Mouse (Mus musculus) hindbrain, embryonic 10.5 days (tissue): ENCODE data around the gene Adipor2. TPM values are rescaled to one million over a fixed set of nuclear protein-coding genes. Genes with fewer than 3 reads are reported as not detected.

Experiments used
- DNase-seq: peaks from one replicate; pipeline ENCODE4 v3.0.0-alpha.2; 2017; ENCODE audit warnings: low spot score
- H3K27ac ChIP-seq: fragments of 300-500 bp; sonication (generic); 2 replicates; pipeline ENCODE4 v1.5.1; 2016; ENCODE audit warnings: mild to moderate bottlenecking, moderate library complexity
- H3K27me3 ChIP-seq: fragments of 300-500 bp; sonication (generic); 2 replicates; pipeline ENCODE4 v1.6.1; 2016; ENCODE audit warnings: mild to moderate bottlenecking; ENCODE audit not compliant: poor library complexity, insufficient read depth, severe bottlenecking
- H3K36me3 ChIP-seq: fragments of 300-500 bp; sonication (generic); 2 replicates; pipeline ENCODE4 v1.6.1; 2016; ENCODE audit warnings: mild to moderate bottlenecking, moderate library complexity
- H3K4me1 ChIP-seq: fragments of 300-500 bp; sonication (generic); replicated peaks from 2 replicates; pipeline ENCODE4 v1.6.1; 2016; ENCODE audit warnings: mild to moderate bottlenecking
- H3K4me3 ChIP-seq: fragments of 300-500 bp; sonication (generic); 2 replicates; pipeline ENCODE4 v1.5.1; 2016; ENCODE audit warnings: mild to moderate bottlenecking, moderate library complexity
- H3K9me3 ChIP-seq: fragments of 300-500 bp; sonication (generic); 2 replicates; pipeline ENCODE4 v1.6.1; 2016; ENCODE audit warnings: mild to moderate bottlenecking, moderate library complexity
- WGBS: fragments of 180-500 bp; shearing (Covaris S2); methylation state at CpG from one replicate; pipeline ENCODE4 v1.1.7; 2016; 5-methylcytosine and 5-hydroxymethylcytosine counted together
- polyA plus RNA-seq: library from polyadenylated mRNA; unstranded; fragments of >200 nt; fragmentation: Nextera tagmentation; extraction: Ambion mirVana; gene quantifications from 2 replicates; pipeline ENCODE4 v1.2.1, GENCODE M21; 2016

The Adipor2 gene
- polyA plus RNA-seq, 1 experiment from 2014 or later, result 28.2 TPM

GRCm38 (mm10) chr6:119312381-119312780 is 105.1 kb downstream of the Adipor2 start:
- no peak for DNase-seq
- Histone ChIP-seq H3K27me3 (no peaks in the 10 kb centered on the region), H3K4me1 (peaks cover 17% of the 10 kb centered on the region), H3K4me3 (no peak overlapping the region), H3K9me3 (no peaks in the 10 kb centered on the region), H3K36me3 (no peaks in the 10 kb centered on the region), H3K27ac (no peak overlapping the region)
- 89% methylated on average over 6 of the region's 6 CpGs for WGBS

- 58% methylated on average over 9 of the region's 9 CpGs for WGBS
- no peaks in the 10 kb centered on the region for H3K9me3 ChIP-seq
- no peaks in the 10 kb centered on the region for H3K36me3 ChIP-seq
- no peaks in the 10 kb centered on the region for H3K27me3 ChIP-seq
- no peak overlapping the region for H3K4me3 ChIP-seq
- no peak overlapping the region; the same call in 1 of the 2 replicates for H3K27ac ChIP-seq
- peaks cover 17% of the 10 kb centered on the region for H3K4me1 ChIP-seq
- DNase-seq, result no peak
Measured at GRCm38 (mm10) chr6:119310176-119310575, 107.3 kb downstream of the Adipor2 start.

- WGBS, result 51% methylated on average over 10 of the region's 10 CpGs
- Histone ChIP-seq H3K9me3 (no peaks in the 10 kb centered on the region), H3K4me3 (no peak overlapping the region), H3K27me3 (no peaks in the 10 kb centered on the region), H3K27ac (no peak overlapping the region), H3K4me1 (peaks cover 3% of the 10 kb centered on the region; the same call in 1 of the 2 replicates), H3K36me3 (no peaks in the 10 kb centered on the region)
- no peak for DNase-seq
Measured at GRCm38 (mm10) chr6:119307867-119308413, 109.6 kb downstream of the Adipor2 start.

GRCm38 (mm10) chr6:119303331-119303730 is 114.2 kb downstream of the Adipor2 start:
- Histone ChIP-seq H3K4me3 (no peak overlapping the region), H3K36me3 (no peaks in the 10 kb centered on the region), H3K27ac (no peak overlapping the region), H3K4me1 (no peaks in the 10 kb centered on the region; the same call in 1 of the 2 replicates), H3K27me3 (no peaks in the 10 kb centered on the region), H3K9me3 (no peaks in the 10 kb centered on the region)
- WGBS, result 91% methylated on average over 6 of the region's 6 CpGs
- no peak for DNase-seq

Other genes starting within 250 kb of the Adipor2 start
- 10.0 and 11.1 TPM in 2 replicates for gene Dcp1b, start 242.5 kb downstream of the Adipor2 start, polyA plus RNA-seq
- 2.7 and 2.8 TPM in 2 replicates for gene Cacna1c, start 221.3 kb downstream of the Adipor2 start, polyA plus RNA-seq
- 0.02 and 0.09 TPM in 2 replicates for gene Cacna2d4, start 181.2 kb downstream of the Adipor2 start, polyA plus RNA-seq
- gene Lrtm2, start 86.9 kb downstream of the Adipor2 start, polyA plus RNA-seq, result 0.12 and 0.16 TPM in 2 replicates
- 3.1 and 3.4 TPM in 2 replicates for gene Fbxl14, start 62.0 kb upstream of the Adipor2 start, polyA plus RNA-seq
- gene Wnt5b, start 126.6 kb upstream of the Adipor2 start, polyA plus RNA-seq, result 7.9 and 8.8 TPM in 2 replicates